Mouse (Mus musculus): ENCODE measurements around the gene Wdr54.

GRCm38 (mm10) chr6:83116373-83117164, 39.6 kb downstream of the Wdr54 start:
- TF ChIP-seq CTCF (IDR thresholded peaks at IDR 0.05; ENCODE audit: borderline replicate concordance, extremely low read depth, insufficient read depth, insufficient read length) (no peak), POLR2A (IDR thresholded peaks at IDR 0.05; ENCODE audit: borderline replicate concordance, extremely low read depth, insufficient read depth, insufficient read length, poor library complexity, severe bottlenecking) (no peak)
